Mouse (Mus musculus) cerebellum, postnatal 4 days (tissue): ENCODE results near the gene Cdc42se2.
A peak's percentile ranks its signal among the peaks of the same experiment; 100 is the strongest.

Source experiments
- DNase-seq, 2 experiments: peaks; one replicate each; pipeline ENCODE4 v3.0.0; 2022; ENCODE audit warnings: low spot score in 2 of 2, mixed read lengths in 1 of 2

Gene Cdc42se2

DNA sequence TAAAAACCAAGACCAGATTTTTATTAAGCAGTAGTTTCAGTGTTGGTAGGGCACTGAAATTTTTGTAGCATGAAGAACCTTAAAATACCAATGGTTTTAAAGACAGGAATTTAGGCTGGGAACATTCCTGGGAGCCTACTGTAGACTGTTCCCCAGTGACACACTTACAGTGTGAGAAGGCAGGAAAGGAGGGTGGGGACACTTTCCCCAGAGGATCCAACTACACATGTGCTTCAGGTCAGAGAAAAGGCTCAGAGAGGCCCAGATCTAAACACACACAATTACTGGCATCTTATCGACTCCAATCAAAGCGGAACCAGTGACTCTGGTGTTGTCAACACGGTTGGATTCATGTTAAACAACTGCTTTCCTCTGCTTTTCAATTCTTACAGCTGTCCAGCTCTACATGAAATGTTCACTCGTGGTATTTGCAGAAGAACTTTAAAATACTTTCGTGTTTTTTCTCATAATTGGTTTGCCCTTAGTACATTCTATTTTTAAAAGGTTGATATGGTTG lies 32.3 kb downstream of the Cdc42se2 start:
- no peak for DNase-seq

DNA sequence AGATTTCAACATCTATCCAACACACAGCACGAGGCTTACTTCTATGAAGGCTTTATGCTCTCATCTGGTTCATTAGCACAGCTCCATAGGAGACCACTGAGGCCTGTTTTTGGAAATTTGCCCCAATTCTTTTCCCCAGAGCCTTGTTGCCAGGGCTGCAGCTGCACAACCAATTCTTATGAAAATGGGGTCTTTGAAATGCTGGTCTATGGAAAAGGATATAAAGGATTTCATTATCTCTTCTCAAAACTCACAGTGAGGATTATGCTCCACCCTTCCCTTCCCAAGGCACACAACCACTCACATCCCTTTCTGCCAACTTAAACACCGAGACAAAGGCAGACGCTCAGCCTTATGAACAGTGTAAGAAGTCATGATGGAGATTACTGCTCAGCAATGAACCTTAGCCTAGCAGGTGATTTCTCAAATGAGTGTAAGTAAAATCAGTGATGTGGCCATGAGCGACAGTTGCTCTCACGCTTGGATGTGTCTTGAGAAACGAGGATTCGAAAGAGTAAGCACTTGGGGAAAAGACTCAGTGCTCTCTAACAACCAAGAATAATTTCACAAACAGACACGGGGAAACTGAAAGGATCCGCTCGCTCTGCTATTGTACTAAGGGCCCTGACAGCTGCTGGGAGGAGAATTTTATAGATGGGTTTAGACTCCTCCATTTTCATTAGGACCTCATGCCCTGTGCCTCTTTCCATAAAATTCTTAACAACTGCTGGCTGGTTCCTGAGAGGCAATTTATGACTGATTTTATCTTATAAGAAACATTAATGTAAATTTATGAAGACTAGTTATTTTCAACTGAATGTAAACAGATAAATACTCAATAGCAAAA lies 33.0 kb downstream of the Cdc42se2 start:
- peak in 1 of 2 experiments; percentile 64 for DNase-seq

DNA sequence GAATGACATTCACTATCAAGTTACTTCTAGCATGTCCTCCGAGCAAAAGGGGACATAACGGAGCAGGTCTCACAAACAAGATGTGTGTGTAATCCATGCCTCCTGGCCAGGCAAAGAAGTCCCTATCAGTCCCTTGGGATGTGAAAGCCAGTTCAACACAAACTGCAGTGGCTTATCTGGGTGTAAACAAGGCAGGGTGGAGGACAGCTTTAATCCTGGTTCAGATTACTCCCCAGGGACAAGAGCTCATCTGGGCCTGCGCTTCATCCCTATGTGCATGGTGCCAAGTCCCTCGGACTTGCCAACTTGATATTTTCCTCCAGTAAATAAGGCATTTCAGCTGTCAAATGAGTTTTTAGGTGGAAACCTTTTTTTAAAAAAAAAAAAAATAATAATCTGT lies 36.0 kb downstream of the Cdc42se2 start:
- peak in 1 of 2 experiments; percentile 13 for DNase-seq

DNA sequence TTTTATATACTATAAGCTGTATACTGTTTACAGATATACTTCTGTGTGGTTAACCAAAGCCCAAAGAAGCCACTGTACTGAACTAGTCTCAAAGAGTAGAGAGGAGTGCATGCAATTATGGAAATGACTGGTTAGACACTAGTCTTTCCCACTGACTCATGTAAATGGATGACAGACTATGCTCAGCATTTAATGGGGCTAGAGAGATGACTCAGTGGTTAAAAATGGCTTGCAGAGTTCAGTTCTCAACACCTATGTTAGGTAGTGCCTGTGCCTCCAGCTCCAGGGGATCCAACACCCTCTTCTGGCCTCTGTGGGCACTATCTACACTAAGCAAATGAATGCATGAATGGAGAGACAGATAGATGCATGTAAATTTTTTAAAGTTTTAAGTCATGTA lies 38.6 kb downstream of the Cdc42se2 start:
- no peak for DNase-seq

DNA sequence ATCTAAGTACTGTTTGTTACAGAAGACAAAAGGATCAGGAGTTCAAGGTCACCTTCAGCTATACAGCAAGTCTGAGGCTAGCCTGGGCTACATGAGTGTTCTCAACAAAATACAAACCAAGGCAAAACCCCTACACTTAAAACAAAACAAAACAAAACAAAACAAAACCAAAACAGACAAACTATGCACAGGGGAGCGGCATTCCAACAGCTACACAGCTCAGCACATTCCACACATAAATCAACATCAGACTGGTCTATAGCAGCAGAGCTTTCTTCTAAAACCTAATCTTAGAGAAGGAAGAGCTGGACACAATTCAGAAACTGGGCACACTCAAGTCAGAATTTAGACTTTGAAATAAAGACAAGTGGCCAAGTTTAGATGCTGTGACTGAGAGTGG lies 43.2 kb downstream of the Cdc42se2 start:
- no peak for DNase-seq

DNA sequence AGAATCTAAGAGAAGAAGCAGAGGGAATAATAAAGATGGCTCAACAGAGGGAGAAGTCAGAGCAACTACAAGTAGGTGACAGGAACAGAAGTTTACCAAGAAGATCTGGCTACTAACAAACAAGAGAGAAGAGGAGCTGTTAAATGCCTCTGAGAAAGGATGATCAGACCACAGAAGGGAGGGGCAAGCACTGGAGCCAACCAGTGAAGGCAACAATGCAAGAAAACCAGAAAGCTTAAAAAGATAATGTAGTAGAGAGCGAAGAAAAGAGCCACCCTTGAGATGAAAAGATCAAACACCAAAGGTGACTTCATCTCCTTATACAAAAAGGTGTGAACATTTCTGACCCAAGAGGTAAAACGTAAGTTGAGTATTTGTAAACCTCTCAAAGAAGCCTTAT lies 46.1 kb downstream of the Cdc42se2 start:
- no peak for DNase-seq

DNA sequence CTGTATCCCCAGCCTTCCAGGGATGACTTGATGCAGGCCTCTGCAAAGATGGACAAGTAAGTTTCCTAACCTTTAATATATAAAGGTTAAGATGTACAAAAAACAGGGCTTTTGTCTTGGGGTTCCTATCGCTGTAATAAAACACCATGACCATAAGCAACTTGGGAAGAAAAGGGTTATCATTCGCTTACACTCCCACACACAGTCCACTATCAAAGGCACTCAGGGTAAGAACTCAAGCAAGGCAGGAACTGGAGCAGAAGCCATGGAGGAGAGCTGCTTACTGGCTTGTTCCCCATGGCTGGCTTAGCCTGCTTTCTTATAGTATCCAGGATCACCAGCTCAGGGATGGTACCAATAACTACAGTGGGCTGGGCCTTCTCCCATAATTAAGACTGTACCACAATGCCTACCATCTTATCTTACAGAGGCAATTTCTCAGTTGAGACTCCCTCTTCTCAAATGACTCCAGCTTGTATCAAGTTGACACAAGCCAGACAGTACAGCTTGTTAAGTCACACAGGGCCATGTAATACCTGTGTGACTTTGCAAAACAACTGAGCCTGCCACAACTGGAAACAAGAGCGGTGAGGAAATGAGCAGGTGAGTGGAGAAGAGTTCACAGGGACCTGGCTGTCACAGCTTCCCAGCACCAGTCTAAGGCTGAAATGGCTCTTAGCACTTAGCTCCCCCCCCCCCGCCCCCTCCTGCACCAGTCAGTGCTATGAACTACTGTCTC lies 48.3 kb downstream of the Cdc42se2 start:
- no peak for DNase-seq

DNA sequence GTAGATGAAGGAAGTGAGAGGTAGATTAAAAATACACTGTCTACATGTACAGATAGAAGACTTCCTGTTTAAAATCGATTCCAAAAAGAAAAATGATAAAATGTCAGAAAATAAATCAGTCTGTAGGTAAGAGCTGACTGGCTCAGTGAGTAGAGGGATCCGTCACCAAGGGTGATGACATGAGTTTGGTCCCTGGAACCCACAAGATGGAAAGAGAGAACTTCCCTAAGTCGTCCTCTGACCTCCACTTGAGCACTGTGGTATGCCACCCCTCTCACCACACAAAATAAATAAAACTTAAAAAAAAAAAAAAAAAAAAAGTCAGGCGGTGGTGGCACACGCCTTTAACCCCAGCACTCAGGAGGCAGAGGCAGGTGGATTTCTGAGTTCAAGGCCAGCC lies 50.6 kb downstream of the Cdc42se2 start:
- DNase-seq, result no peak

DNA sequence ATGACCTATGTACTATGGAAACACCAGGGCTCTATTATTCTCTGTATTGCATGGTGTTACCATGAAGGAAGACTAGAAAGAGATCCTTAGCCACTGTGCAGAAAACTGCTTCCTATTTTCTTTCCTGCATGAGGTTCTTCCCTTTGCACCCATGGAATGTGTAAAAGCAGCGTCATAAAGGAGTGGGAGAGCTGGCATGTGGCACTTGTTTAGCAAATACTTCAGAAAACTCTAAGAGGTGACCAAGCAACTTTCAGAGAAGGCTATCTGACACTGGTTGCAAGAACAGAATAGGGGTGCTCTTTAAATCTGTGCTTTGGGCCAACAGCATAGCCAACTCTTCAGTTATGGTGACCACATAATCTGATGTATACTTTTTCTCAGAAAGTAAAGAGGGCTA lies 52.4 kb downstream of the Cdc42se2 start:
- no peak for DNase-seq

DNA sequence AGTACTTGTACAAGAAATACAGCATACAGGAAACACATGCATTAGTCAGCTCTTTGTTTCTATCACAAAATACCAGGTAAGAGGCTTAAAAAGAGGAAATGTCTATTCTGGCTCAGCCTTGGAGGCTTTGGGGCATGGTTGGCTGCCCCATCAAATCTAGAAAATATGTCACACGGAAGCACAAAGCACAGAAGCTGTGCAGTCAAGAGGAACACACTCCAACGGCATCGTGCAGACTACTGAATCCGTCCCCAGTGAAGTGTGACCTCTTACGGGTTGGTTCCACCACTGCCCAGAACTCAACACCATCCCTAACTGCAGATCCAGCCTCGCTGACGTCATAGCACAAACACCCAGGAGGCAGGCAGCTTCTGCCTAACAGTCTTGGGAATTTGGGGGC lies 53.9 kb downstream of the Cdc42se2 start:
- DNase-seq, result no peak

DNA sequence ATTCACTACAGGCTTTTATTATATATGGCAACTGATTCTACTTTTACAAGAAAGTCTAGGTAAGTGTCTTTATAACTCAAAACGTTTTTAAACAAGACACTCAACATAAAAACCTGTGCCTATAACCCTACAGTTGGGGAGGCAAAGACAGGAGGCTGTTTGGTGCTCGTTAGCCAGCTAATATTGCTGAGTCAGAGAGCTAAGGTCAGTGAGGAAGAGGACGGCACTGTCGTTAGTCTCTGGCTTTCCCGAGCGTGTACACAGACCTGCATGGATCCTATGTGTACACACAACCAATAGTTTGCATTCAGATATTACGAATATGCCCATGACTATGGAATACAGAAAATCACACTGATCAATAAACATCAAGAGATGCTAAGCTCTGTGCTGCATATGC lies 56.1 kb downstream of the Cdc42se2 start:
- no peak for DNase-seq

DNA sequence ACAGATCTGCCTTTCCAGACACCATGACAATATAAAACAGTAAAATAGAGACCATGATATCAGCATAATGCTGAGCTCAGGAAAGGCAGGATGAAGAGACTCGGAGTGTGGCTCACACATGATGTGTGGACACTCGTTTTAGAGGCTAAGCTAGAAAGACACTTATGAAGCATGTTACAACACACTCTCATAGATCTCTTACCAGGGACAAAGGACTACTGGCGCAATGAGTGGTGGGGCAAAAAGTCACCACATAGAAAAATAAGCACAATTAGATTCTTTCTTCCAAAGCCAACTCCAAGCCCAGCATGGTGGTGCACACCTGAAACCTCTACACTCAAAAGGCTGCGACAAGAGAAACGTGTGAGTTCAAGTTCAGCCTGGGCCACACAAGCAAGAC lies 56.5 kb downstream of the Cdc42se2 start:
- no peak for DNase-seq

DNA sequence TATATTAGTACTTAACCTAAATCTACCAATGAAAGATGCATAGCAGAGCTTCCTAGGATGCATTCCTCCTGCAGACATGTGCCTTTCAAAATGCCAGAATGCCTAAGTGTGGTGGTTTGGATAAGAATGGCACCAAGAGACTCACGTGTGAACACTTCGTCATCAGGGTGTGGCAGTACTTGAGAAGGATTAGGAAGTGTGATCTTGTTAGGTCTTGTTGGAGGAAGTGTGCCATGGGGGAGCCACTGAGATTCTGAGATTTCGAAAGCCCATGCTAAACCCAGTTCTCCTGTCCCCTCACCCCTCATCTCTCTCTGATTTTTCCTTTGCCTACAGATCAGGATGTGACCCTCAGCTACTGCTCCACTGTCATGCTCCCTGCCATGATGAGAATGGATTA lies 58.2 kb downstream of the Cdc42se2 start:
- DNase-seq, result no peak

DNA sequence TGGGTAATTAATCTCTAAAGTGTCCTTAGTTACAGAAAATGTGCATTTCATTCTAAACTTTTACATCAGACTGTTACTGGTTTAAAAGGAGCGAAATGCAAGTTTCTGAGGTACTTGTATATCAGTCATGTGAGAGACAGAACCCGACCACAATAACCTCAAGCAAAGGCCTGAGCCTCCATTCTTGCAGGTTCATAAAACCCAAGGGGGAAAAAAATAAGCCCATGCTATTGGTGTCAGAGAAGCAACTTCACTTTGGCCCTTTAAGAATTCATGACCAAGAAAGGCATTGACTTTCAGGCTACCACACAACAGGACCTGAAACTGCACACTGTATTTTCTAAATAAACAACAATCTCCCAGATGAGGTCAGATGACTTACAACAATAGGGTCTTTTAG lies 59.1 kb downstream of the Cdc42se2 start:
- no peak for DNase-seq

DNA sequence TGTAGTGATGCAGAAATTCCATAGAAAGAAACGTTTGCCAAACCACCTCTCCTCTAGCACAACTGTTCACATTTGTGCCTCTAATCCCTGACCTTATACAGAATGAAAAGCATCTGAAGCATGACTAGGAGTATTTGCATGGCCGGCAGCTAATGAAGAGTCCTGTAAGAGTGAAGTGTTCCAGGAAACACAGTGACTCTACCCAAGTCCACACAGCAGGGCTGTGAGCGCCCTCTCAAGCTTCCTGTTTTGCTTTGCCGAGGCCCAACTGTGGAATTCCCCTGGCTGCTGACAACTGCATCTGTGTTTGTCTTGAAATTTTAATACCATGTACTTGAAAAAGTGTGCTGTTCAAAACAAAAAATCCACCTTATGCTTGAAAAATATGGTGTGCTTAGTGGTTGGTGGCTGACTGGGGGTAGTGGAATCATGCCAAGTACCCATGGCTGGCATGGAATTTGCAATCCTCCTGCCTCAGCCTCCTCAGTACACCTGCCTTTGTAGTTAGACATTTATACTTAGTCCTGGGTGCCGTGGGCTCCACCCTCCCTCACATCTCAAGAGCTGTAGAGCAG lies 60.1 kb downstream of the Cdc42se2 start:
- DNase-seq, result no peak

DNA sequence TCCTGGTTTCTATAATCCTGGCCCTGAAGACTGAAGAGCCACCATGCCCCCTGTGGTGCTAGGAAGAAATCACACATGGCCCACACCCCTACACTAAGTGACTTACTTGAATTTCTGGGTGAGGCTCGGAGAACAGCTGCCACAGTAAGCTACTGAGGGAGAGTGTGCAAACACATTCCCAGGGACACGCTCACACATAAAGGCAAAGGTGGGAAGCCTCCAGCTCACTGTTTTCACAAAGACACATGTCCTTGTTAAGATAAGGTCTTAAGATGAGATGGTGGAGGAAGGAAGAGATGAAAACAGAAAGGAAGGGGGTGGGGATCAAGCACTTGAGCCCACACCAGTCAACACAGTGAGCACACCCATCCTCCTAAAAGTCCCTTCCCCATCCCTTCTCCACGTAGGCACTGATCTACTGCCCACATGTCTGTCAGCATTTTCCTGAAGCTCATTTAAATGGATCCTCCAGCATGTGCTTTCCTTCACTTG lies 60.9 kb downstream of the Cdc42se2 start:
- no peak for DNase-seq

DNA sequence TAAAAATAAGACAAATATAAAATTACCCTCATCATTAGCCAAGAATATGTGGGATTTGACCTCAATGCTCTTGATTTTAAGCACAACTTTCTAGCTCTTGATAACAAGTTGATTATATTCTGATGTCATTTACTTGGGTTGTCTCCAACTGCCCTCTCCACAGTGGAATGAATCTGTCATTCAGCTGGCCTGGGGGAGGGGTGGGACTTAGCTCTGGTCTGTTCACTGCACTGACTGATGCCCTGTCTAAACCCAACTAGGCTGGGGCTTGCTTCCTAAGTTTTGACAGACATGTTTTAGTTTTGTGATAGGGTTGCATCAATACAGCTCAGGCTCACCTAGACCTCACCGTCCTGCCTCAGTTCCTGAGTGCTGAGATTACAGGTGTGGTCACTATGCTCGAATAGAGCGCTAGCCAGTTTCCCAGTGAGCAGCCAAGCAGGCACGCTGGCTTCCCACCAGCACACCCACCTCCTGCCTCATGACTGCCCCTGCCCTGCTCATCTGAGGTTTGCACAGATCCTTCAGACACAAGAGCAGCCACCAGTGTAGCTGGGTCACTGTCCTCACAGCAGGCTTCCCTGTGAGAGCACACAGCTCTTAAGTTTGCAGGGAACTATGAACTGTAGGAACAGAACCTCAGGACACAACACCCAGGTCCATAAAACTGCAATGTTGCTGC lies 63.0 kb downstream of the Cdc42se2 start:
- peak in 1 of 2 experiments; percentile 27 for DNase-seq

DNA sequence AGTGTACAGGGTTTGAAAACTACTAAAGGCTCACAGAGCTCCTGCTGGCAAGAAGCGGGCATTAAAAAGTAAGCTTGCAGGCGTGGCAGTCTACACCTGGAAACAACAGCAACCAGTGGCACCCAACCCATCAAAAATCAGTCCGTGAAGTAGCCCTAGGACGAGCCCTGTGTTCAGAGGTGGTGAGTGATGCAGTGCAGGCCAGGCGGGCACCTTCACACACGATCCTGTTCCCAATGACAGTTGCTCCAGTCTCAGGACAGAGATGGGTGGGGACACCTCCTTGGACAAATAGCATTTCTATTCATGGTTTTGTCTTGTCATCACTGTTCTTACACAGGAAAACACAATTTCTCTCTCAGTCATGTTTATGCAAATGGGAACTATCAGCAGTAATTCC lies 65.4 kb downstream of the Cdc42se2 start:
- no peak for DNase-seq

DNA sequence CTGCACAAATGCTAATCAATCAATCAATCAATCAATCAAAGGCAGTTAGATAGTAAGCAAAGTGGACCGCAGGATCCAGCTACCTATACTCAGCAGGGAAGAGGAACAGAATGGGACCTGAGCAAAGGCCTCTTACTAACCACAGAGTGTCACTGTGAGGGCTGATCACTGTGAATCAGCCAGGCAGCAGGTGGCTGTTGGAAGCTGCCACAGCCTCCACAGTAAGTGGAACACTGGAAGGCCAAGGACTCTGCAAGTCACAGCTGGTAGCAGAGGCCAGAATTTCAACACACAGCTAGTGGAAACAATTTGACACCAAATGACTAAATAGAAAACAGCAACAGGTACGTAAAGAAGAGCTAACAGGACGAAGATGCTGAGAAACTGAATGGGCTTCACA lies 68.9 kb downstream of the Cdc42se2 start:
- no peak for DNase-seq

DNA sequence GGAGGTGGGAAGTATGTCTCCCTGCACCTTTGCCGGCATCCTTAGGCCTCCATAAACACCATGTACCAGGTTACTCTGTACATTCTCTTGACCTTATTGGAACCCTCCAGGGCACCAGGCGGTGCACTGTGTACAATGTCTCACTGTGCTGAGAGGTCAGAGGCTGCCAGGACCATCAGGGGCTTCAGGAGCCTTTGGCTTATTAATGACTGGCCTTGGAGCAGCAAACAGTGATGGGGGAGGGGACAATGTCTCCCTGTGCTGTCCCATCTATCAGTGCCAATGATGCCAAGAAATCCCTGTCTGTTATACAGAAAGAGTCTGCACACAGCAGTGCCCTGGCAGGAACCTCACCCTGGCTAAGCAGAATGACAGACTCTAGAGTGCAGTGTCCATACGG lies 69.6 kb downstream of the Cdc42se2 start:
- DNase-seq, result no peak

DNA sequence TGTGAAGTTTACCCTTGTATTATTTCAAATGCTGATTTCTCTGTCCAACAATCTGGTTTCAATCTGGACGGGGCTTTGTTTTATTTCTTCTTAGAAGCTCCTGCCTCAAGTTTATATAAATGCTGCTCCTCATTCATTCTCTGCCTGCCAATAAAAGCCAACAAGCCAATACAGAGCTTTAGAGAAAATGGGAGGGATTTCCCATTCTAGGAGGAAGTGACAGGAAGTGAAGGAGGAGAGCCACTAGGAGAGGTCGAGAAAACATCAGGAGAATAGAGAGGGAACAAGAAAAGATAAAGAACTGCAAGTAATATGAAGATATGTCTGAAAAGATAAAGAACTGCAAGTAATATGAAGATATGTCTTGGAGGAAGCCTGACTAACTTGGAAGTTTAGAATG lies 74.6 kb downstream of the Cdc42se2 start:
- DNase-seq, result no peak
